Mouse (Mus musculus) lung, postnatal 36 days (tissue): ENCODE measurements around the gene Smpdl3b.
"Not testable (repeated sequence)": the region's sequence is repeated elsewhere in the genome, so short reads cannot be mapped to it uniquely, and the experiment has no call there.

Experiments used
- DNase-seq: peaks from one replicate; pipeline ENCODE4 v3.0.0; 2022; ENCODE audit warnings: mixed read lengths

The Smpdl3b gene

DNA sequence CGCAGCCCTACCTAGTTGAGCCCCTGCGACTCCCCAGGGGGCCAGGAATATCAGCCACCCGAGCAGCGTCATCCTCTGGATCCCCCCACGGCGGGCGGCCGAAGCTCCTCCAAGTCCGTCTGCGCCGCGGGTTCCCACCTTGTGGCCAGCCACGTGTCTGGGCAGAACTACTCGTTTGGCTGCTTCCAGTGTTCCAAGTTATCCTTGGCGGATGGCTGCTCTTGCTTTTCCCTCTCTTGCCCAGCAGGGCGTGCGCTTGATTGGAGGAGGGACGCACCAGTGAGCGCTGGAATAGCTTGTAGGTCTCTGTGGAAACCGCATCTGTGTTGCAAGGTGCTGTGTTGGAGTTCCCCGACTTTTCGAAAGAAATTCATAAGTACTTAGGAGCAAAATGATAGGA is at the start of gene Smpdl3b:
Smpdl3b (minus strand) TSS at position 279 of the 400 bp plus-strand sequence.
- peak; percentile 84 for DNase-seq

GRCm38 (mm10) chr4:132806620-132807191 is 49.7 kb upstream of the Smpdl3b start:
- no peak for DNase-seq

- no peak for DNase-seq
Observed at GRCm38 (mm10) chr4:132805599-132806197, 48.6 kb upstream of the Smpdl3b start.

DNA sequence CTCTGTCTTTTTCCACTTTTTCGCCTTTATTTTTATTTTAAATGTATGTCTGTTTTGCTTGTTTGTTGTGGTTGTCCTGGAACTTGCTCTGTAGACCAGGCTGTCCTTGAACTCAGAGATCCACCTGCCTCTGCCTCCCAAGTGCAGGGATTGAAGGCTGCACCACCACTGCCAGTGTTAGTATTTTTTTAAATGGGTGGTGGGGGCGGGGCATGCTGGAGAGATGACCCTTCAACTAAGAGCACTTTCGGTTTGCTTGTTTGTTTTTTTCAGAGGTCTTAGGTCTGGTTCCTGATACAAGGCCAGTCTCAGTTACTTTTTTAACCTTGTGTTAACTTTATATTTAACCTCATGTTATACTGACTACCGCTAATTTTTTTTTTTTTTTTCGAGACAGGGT is 48.1 kb upstream of the Smpdl3b start:
- peak; percentile 44 for DNase-seq

GRCm38 (mm10) chr4:132804331-132804730 is 47.3 kb upstream of the Smpdl3b start:
- peak; percentile 53 for DNase-seq

DNA sequence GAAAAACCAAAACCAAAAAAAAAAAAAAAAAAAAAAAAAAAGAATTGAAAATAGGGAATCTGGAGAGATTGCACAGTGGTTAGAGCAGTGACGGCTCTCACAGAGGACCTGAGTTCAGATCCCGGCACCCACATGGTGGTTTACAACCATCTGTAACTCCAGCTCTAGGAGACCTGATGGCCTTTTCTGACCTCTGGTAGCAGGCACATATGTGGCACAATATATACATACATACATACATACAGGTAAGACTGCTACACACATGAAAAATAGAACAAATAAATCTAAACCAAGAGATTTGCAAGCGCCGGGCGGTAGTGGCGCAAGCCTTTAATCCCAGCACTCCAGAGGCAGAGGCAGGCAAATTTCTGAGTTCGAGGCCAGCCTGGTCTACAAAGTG is 46.8 kb upstream of the Smpdl3b start:
- no peak for DNase-seq

- DNase-seq: no peak
Observed at GRCm38 (mm10) chr4:132803212-132803611, 46.2 kb upstream of the Smpdl3b start.

DNA sequence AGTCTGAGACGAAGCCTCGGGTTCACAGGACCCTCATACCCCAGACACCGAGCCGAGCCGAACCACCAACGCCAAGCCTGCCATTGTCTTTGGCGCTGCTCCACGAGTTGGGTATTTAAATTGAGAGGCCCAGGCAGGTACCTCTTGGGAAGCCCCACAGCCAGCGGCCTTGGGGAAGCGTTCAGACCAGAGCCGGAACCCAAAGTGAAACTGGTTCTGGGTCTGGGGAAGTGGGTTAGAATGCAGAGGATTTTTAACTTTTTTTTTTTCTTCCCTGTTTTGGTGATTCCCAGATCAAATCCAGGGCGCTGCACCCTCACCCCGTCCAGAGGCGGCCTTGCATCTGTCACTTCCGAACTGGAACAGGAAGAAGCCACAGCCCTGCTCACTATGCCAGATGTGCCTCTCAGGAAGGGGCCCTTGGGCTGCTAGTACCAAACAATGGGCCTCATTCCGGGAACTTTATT is 45.2 kb upstream of the Smpdl3b start:
- DNase-seq: peak; percentile 35

DNA sequence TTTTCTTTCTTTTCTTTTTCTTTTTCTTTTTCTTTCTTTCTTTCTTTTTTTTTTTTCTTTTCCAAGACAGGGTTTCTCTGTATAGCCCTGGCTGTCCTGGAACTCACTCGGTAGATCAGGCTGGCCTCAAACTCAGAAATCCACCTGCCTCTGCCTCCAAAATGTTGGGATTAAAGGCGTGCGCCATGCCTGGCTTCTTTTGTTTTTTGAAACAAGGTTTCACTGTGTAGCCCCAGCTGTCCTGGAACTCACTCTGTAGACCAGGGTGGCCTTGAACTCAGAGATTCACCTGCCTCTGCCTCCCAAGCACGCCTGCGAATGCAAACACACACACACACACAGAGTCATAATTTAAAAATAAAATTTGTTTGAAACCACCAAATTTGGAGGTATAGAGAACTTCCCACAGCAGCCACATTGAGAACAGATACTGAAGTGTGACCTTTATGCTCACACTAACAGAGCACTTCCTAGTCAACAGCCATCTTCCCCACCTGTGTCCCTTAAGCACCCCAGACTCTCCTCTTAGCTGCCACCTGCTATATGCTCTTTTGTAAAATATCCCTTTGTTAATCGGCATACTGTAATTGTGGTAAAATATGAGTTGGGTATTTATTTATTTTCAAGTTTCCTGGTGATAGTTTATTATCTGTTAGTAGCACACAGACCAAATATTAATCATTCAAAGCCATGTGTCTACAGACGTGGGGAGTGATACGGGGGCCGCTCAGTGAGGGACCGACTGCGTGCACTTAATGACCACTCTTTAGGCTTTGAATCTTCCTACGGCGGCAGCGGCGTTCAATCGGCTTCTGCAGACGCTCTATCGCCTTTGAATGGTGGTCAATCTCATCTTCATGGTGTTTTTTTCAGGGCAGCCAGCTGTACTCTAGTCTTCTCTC is 44.4 kb upstream of the Smpdl3b start:
- DNase-seq: no peak

DNA sequence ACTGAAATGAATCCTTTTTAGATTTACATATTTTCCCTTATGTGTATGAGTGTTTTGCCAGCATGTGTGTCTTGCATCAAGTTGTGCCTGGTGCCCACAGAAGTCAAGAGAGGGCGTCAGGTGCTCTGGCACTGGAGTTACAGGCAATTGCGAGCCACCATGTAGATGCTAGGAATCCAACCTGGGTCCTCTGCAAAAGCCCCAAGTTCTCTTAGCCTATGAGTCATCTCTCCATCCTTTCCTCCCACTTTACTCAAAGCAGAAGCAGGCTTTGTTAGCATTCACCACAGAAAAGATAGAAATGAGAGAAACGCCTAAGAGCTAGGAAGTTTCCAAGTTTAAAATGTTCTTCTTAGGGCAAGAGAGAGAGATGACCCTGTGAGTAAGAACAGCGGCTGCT is 42.8 kb upstream of the Smpdl3b start:
- DNase-seq: no peak

DNA sequence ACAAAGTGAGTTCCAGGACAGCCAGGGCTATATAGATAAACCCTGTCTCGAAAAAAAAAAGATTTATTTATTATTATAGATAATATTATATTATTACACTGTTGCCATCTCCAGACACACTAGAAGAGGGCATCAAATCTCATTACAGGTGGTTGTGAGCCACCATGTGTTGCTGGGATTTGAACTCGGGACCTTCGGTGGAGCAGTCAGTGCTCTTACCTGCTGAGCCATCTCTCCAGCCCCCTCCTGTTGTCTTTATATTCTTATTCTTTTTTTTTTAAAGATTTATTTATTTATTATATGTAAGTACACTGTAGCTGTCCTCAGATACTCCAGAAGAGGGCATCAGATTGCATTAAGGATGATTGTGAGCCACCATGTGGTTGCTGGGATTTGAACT is 41.6 kb upstream of the Smpdl3b start:
- DNase-seq: not testable (repeated sequence)

- no peak for DNase-seq
Observed at GRCm38 (mm10) chr4:132798028-132798427, 41.0 kb upstream of the Smpdl3b start.

DNA sequence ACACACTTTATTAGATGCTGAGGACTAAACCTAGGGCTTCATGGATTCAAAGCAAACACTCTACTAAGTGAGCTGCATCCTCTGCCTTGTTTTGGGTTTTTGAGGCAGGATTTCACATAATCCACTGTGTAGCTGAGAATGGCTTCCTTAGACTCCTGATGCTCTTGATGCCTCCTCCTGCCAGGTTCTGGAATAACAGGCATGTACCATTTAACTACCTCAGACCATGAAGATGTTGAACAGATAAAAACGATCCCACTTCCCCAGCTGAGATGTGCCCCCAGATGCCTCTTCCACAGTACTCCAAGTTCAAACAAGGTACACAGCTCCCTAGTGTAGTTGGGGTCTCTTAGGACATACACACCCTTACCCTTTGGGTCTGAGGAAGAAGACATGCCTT is 40.4 kb upstream of the Smpdl3b start:
- no peak for DNase-seq

GRCm38 (mm10) chr4:132796196-132796886 is 39.3 kb upstream of the Smpdl3b start, which contains the start of gene Themis2:
Gene Themis2, minus strand, starts transcription at chr4:132796387.
- DNase-seq: peak; percentile 92

DNA sequence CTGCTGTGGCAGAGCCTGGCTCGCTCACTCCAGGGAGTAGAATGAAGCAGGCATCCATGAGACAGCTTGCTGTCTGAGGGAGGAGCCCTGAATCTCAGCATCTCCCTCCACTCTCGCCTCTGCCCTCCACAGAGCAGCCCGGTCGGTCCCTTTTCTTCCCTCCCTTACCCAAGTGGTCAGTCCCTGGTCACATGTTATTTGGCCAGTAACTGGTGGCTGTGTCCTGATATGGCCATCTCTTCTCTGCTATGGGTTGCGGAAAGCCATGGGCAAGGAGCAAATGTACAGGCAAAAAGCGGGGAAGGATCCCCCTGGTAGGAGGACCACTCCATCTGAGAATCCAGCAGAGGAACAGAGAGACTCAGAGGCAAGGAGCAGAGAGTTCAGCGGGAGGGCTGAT is 38.1 kb upstream of the Smpdl3b start:
- DNase-seq: no peak

DNA sequence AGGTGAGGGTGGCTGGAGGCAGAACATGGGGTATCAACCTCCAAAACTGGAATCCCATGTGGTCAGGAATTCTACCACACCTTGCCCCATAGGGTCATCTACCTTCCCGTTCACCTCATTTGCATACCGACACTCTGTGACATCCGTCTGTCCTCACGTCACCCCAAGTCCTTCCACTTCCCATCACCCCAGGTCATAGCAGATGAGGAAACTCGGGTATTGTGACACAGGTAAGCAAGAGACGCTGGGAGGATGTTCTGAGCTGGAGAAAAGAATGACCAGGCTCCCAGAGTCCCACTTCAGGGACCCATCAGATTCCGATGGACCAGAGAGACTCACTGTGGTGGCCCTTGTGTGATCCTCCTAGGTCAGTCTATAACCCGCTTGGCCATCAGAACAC is 37.7 kb upstream of the Smpdl3b start:
- peak; percentile 67 for DNase-seq

GRCm38 (mm10) chr4:132794028-132794427 is 37.0 kb upstream of the Smpdl3b start:
- DNase-seq: peak; percentile 64

DNA sequence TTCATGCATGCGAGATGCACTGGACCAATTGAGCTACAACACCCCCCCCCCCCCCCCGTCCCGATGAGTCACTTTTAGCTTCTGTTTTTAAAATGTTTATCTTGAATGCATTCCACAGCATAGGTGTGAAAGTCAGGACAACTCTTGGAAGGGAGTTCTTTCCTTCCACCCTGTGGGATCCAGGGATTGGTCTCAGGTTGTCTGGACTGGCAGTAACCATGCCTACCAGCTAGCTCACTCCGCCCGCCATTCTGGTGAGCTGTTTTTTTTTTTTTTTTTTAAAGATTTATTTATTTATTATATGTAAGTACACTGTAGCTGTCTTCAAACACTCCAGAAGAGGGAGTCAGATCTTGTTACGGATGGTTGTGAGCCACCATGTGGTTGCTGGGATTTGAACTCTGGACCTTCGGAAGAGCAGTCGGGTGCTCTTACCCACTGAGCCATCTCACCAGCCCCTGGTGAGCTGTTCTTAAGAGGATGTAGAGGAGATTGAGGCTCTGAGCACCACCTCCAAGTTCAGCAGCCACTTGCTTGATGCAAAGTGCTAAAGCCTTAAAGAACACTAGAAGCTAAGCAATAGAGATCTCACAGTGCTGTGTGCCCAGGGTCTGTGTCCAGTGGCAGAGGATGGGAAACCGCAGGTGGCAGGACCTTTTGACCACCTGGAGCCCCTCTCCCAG is 36.4 kb upstream of the Smpdl3b start:
- DNase-seq: not testable (repeated sequence)

DNA sequence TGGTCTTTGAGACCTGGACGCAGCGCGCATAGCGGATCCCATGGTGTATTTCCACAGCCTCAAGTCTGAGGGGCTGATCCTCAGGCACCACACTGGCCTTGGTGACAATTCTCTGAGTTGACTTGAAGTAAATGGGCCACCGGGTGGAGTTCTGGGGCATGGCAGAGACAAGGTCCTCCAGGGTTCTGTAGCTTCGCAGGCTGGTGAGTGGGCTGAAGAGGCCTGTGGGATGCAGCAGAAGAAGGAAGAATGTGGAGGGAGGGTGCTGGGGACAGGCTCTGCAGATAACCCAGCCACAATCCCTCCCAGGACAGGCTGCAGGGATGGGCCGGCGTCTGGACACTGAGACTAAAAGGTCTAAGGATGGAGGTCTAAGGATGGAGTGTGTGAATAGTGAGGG is 32.7 kb upstream of the Smpdl3b start:
- DNase-seq: no peak

DNA sequence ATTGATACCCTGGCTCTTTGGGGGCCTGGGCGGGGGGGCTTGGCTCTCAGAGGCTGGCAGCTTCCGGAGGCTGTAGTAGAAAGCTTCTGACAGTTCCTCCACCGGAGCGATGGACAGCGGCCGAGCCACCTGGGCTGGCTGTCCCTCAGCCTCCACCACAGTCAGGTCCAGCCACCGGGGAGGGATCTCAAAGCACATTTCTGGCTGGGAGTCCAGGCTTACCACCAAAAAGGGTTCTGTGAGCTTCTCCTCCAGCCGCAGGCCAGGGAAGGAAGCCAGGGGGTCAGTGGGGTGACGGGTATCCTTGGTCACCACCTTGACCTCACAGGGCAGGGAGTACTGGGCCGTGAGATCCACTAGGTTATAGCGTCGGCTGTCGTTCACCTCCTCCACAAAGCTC is 28.2 kb upstream of the Smpdl3b start:
- DNase-seq: no peak

GRCm38 (mm10) chr4:132783732-132784131 is 26.7 kb upstream of the Smpdl3b start:
- no peak for DNase-seq

DNA sequence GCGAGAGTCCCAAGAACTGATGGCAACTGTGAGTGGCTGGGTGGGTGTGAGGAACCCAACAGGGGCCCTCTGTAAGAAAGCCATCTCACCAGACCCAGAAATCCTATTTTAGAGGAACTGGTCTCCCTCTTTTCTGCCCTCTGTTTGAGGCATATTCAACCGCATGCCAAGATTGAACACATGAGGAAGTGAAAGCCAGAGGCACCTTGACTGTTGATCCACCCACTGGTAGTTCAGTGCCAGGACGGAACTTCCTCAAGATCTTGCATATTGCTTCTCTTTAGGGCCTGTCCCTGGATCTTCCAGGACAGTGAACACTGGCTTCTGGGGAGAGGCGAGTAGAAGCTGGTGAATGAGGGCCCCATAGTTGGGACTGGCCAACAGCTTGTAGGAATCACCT is 23.2 kb upstream of the Smpdl3b start:
- peak; percentile 74 for DNase-seq
